Mouse (Mus musculus) 3T3-L1 (cell line): ENCODE results near the gene Fam163a.

Experiments used
- DNase-seq: peaks from one replicate; pipeline ENCODE4 v3.0.0-alpha.2; 2015; ENCODE audit warnings: low read depth, low spot score

The Fam163a gene

DNA sequence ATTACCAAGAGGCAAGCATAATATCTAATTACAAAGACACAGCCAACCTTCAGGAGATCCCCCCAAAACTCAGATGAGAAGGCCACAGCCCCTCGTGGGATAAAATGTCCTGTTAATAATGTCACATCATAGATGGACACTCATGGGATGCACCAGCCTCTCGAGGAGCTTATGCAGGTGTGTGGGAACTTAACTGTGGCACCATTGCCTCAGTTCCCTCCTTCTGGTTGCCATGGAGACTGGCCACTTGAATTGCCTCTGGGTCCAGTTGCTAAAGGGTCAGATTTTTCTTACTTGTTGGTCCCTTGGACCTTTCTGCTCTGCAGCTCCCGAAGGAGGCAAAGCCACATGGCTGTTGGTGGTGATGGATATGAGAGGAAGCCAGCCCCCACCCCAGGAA, 127.2 kb downstream of the Fam163a start:
- DNase-seq = no peak

DNA sequence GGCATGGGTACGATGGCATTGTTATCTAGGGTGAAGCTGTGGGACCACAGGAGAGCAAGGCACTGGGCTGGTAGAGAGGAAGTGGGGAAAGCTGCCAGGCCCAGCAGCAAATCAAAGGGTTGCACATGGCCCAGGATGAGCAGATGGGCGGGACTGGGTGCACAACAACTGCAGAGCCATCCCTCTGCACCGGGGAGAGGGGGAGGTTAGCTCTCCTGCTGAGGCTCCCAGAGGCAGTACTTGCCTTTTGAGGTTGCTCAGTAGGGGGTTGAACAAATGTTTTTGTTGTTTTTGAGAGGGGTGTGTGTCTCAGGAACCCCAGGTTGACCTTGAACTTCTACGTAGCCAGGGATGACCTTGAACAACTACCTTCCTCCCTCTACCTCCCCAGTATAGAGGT, 128.4 kb downstream of the Fam163a start:
- no peak for DNase-seq

DNA sequence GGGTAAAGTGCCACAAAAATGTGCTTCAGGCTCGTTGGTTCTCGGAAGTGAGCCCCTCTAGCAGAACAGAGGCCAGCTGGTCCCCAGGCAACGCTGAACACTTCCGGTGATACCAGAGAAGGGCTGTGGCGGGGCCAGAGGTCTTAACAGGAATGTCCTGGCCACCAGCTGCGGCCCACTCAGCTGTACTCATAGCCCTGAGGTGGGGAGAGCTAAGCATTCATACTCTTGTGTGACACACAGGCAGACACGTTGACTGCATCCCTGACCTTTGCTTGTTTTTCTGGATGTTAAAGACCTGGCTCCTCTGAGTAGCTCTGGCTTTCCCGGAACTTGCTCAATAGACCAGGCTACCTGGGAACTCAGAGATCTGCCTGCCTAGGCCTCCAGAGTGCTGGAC, 130.3 kb downstream of the Fam163a start:
- DNase-seq = no peak

DNA sequence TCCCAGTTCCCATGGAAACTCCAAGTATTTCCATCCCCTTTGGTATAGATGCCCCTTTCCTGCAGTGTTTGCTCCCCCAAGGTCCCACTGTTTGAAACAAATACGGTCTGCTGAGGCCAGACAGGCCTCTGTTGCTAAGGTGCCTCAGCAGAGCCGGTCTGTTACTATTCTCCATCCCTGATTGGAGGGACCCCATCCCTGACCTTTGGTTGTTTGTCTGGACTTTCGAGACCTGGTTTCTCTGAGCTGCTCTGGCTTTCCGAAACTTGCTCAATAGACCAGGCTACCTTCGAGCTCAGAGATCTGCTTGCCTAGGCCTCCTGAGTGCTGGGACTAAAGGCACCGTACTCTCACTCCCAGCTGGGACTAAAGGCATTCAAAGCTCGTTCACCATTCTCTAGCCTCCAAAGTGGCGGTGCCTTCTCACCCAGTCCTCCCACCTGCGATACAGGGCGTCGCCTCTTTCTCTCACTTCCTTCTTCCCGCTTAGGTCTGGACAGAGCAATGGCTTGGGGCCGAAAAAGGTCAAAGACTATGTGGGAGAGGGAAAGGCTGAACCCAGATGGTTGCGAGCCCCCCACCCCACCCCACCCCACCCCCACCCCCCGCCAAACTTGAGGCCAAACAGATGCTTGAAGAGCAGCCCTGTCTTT, 131.5 kb downstream of the Fam163a start:
- no peak for DNase-seq

DNA sequence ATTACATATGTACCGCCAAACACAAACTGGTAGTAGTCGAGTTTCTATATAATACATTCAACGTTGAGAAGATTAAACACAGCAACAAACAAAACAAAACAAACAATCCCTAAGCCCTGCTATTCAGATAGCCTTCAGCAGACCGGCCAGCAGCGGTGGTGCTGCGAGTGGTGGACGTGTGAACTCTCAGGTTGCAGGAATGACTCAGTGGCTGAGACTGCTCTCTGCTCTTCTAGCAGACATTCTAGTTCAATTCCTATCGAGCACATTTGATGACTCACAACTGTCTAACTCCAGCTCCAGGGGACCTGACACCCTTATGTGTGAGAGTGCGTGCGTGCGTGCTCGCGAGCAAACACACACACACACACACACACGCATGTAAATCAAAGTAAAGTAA, 134.7 kb downstream of the Fam163a start:
- peak; percentile 62 for DNase-seq

DNA sequence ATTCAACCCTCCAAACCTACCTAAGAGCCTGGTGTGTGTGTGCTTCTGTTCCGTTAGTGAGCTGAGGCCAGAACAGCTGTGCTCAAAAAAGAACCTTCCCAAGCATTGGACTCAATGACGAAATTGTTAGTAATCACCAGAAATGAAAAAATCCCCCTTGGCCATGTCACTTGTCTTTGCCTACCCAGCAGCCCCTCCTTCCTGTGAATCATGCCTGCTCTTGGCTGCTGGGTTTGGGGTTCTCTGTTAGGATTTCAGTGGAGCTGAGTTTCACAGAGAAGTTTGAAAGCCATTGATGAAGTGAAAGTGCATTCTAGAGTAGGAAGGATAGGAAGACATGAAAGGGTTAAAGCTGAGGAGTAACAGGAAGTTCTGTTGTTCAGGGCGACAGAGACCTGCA, 138.7 kb downstream of the Fam163a start:
- no peak for DNase-seq

DNA sequence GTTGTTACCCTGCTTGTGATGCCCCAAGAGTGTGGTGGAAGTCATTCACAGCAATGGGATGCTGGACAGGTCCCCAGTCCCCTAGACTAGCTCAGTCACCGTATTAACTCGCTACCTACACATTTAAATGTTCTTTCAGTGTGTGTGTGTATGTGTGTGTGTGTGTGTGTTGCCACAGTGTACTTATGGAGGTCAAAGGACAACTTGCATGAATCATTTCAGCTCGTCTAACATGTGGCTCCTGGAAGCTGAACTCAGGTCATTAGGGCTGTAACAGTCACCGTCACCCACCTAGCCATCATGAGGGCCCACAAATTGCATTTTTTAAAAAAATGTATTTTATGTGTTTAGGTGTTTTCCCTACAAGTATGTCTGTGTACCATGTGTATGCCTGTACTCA, 142.6 kb downstream of the Fam163a start:
- DNase-seq = no peak

DNA sequence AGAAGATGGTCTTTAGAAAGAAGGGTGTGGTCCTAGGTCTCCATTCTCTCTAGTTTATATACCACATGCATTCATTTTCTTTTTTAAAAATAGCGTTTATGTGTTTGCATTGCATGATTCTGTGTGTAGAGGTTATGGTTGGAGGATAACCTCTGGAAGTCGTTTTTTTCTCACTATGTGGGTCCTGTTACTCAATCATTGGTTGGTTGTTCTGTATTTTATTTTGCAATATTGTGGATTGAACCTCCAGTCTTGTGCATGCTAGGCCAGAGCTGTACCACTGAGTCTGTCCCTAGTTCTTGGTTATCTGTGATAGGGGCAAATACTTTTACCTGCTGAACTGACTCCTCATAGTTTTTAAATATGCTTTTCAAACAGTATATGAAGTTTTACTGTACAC, 146.6 kb downstream of the Fam163a start:
- no peak for DNase-seq

DNA sequence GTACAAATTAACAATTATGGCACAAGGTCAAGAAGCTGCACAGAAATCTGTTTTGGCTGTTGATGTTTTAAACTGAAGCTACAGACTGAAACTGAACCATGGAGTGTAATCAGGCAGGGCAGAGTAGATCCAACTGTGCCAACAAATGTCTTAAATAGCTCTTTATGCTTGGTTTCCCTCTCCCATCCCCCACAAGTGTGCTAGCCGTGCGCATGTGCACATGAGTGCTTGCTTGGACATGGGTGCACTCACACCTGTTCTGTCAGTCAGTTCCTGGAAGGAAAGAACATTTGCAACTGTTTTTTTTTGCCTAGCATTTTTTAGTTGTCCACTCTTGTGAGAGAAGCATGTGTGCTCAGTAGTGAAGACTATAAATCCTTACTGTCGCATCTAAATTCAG, 158.1 kb downstream of the Fam163a start:
- DNase-seq = no peak

DNA sequence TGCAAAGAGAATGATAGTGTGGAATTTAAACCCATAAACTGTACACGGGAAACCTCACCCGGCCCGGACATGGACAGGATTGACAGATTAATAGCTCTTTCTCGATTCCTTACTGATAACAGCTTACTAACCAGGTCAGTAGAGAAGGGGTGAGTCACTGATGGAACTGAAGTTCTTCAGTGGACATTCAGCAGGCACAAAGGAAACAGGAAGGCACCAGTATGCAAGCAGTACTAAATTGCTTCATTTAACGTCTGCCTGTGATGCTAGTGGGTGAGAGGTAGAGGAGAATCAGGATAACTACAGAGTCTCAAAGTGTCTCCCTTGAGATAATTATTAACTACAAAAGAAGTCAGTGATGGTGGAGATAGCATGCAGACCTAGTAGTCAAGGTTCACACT, 160.6 kb downstream of the Fam163a start:
- no peak for DNase-seq

DNA sequence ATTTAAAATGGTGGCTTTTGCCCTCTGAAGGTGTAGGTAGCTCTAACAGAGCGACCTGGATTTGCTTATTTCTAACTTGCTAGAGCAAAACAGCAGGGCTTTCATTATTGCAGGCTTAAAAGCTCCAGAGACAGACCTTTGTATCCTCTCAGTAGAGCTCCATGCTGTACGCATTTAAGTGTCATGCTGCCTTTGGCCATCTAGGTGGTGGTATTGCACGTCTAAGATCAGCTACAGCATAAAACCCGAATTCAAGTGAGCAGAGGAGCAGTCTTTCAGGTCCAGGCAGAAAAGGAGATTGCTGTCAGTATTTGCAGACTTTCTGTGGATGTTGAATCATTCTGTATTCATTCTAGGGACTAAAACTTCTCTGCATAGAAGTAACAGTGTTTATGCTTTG, 161.8 kb downstream of the Fam163a start:
- DNase-seq = peak; percentile 82

DNA sequence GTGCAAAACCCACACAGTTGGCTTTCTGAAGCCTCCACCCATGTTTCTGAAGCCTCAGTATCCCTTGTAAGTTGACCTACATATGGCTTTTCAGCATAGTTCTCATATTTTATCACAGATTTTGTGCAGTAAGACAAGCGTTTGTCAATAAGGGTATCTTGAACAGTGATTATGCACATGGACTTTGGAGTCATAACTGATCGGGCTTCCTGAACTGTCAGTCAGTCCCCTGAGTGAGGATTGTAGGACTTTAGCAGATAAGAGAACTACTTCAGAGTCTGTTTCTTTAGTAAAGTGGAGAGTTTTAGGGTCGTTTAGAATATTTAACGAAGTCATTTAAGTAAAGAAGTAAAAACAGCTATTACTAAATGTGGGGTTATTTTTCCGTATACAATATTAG, 162.3 kb downstream of the Fam163a start:
- DNase-seq = no peak

DNA sequence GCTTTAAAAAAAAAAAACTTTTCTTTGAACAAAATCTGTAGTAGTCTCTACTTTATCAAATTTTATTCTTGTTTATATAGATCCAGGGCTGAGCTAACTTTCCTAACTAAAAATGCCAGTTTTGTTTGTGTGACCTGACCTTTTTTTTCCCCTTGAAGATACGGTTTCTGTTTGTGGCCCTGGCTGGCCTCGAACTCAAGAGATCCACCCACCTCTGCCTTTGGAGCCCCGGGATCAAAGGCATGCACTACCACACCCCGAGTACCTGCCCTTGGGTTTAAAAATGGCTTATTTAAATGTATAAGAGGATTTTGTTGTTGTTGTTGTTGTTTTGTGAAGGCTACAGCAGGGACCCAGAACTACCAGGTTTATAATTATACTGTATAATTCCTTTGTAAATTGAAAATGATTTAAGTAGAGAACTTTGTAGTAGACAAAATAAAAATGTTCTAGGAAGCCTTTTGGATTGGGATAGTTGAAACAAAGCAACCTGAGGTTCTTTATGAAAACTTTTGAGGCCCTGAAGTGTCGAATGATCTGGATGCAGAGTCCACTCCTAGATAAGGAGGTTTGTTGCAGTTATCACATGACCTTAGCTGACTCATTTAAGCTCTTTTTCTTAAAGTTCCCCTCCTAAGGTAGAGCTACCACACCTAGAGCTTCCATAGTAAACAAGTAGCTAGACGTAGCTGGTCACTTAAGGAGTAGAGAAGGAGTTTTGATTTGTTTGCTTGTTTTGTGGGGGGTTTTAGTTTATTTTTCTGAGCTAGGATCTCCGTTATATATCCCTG, 163.2 kb downstream of the Fam163a start:
- peak; percentile 44 for DNase-seq

DNA sequence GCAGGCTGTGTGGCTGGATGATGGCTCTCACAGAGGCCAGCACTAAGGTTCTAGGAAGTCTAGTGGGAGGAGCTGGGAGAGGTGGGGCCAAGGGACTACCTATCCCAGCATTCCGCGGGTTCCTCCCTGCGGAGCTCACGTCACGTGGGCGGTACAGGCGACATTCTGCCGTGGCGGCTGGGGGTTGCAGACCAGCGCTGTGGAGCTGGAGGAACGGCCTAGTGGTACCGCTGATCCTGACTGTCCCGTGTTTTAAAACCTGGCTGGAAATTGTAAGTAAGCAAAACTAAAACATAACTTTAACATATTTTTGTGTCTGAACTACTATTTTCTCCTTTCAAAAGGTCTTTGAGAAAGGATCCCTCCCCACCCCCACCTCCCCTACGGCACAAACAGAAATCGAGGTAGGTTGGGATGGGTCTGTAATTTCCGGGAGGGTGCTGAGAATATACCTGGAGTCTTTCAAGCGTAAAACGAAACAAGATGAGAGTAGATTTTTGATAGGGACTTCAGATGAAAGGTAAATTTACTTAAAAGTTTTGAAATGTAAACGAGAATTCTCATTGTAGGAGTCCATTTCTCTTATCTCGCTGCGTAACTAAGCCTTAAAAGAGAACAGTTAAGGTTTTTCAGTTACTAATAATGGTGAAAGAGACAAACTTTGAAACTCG, 164.0 kb downstream of the Fam163a start:
- DNase-seq = peak; percentile 99

DNA sequence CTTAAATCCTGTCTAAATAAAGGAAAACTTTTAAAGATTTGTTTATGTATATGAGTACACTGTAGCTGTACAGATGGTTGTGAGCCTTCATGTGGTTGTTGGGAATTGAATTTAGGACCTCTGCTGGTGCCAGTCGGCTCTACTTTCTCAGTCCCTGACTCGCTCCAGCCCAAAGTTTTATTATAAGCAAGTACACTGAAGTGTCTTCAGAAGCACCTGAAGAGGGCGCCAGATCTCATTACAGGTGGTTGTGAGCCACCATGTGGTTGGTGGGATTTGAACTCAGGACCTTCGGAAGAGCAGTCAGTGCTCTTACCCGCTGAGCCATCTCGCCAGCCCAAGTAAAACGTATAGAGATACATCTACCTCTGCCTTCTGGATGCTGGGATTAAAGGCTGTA, 164.8 kb downstream of the Fam163a start:
- DNase-seq = peak; percentile 54

DNA sequence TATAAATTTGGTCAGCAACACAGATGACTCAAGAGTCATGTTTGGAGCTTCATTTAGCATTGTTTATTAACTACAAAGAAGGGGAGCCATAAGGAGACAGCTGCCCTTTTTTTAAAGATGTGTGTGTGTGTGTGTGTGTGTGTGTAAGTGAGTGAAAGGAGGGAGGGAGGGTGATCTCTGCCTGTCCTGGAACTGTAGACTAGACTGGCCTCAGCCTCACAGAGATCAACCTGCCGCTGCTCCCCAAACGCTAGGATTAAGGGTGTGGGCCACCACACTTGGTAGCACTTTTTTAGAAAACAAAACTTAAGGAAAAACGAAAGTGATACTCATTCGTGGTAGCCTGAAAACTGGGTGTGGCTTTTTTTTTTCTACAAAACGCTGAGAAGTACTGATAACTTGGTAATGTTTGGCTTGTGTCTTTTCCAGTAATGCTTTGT, 167.7 kb downstream of the Fam163a start:
- peak; percentile 66 for DNase-seq

DNA sequence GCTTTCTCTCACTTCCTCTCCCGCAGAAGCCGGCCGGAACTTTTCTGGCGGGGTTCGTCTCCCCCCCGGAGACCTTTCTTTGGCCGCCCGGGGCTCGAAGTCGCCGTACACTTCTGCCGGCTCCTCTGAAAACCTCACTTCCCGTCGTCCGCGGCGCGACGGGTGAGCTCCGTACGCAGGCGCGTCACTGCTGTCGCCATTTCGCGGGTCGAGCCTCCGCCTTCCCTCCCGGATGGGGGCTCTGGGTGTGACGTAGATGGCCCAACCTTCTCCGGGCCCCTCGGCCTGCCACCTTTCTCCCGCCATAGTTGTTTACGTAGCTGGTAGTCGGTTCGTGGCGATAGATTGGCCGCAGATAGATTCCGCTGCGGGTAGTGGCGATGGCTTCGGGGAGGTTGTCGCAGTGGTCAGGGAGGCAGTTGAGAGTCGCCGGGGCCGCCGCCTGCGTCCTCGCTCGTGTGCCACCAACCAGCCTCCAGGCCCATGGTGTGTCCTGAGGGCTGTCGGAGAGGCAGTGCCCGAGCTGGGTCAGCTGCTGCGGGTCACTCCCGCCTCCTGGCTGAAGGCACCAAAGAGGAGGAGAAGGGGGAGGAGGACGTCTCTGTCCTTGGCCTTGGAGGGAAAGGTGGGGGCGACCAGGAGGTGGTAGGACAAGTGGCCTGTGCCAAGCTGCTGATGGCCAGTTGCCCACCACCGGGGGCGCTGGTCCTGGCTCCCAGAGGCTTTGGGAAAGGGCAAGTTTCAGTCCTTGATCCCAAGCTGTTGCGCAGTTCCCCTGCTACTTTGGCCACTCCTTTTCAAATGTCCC, 168.7 kb downstream of the Fam163a start, which contains the start of gene Tor1aip1:
Tor1aip1 (minus strand) TSS at position 551 of the 808 bp plus-strand sequence.
- DNase-seq = peak; percentile 98

DNA sequence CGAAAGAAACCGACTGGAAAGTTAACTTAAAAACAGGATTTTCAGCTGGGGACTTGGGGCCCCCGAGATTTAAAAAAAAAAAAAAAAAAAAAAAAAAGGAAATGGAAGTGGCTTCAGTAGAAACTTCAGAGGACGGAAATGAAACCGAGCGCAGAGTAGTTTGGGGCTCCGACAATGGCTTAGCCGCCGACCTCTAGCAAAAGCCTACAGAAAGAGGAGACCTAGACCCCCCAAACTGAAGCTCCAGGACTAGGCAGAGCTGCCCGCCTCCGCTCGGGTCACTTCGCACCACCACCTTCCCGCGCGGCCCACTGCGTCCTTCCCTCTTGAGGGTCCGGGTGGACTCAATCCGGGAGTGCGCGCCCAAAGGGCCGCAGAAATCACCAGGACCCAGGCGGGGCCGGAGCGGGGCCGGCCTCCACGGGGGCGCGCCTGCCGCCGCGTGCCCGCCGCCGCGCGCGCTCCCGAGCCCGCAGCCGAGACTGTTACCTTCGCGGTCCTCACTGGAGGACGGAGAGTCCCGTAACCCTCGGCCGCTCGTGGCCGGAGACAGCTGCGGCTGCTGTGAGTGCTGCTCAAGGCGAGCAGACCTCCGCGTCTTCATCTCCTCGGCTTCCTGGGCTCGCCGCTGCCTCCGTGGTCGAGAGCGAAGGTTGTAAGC, 169.4 kb downstream of the Fam163a start, which contains the start of gene Tor1aip2:
Tor1aip2 (plus strand) TSS at position 135 of the 661 bp plus-strand sequence.
- peak; percentile 79 for DNase-seq

DNA sequence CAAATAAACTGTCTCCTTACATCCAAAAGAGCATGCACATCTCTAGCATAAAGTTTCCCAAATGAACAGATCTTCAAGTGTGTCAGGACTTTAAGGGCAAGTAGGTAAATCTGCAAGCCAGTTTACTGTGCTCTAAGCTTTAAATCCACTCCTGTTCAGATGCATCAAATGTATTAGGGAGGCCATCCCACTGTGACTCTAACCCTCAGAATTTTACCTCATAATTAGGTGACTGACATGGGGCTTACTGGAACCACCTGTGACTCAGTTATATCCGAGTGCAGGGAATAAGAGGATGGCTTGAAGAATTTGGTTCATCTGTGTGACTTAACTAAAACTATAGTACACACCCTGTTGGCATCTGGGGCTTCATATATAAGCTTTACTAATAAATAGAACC, 170.2 kb downstream of the Fam163a start:
- DNase-seq = peak; percentile 25

DNA sequence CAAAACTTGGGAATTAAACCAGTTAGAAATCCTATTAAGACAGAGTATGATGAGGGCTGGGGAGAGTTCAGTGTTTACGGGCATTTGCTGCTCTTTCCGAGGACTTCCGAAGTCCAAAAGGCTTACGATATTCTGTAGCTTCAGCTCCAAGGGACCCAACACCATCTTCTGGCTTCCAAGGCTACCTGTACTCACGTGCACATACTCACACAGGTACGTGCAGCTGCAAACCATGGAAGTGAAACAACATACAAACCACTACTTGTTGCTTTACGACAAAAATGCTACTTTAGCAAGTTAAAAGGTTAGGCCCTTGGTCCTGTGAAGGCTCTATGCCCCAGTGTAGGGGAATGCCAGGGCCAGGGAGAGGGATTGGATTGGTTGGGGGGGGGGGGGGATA, 170.9 kb downstream of the Fam163a start:
- no peak for DNase-seq

DNA sequence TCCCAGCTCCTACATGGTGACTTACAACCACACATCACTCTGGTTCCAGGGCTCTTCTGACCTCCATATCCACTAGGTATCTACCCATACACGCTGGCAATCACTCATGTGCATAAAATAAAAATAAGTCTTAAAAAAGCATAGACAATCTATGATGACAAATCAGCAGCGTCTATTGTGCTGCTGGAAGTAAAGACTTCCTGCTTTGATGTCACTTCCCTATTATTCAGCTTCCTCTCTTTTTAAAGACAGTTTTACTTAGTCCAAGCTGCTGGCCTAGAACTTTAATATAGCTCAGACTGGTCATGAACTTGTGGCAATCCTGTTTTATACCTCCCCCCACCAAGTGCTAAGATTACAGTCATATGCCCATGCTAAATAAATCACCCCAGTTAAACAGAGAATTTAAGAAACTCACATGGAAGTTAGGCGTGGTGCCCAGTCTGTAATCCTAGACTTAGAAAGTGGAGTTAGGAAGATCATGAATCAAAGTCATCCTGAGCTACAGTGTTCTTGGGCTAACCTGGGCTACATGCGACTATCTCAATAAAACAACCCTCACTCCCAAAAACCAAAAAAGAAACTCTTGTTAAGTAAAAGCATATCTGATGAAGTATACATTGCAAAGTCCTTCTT, 176.4 kb downstream of the Fam163a start:
- DNase-seq = peak; percentile 10
